Mouse (Mus musculus) stomach, postnatal 0 days (tissue): Measurements from ENCODE around the gene Csde1.

Experiments used
- CTCF ChIP-seq: IDR thresholded peaks from 2 replicates; pipeline ENCODE4 v1.5.1; 2016; ENCODE audit warnings: antibody characterized with exemption, low read depth, mild to moderate bottlenecking, moderate library complexity
- EP300 ChIP-seq: optimal IDR thresholded peaks from 2 replicates; pipeline ENCODE3; 2016; ENCODE audit warnings: antibody characterized with exemption

GRCm38 (mm10) chr3:103056016-103056595 lies 35.9 kb downstream of the Csde1 start:
- TF ChIP-seq CTCF (no peak), EP300 (peak; percentile 44)
